Mouse (Mus musculus) lung, embryonic 16.5 days (tissue): Measurements from ENCODE around the gene Tmeff2. TPM values are rescaled to one million over a fixed set of nuclear protein-coding genes. Genes with fewer than 3 reads are reported as not detected.

Experiments used
- ATAC-seq: fragments of 200-750 bp; cut with Nextera tagmentation; 2 replicates; pipeline ENCODE4 v1.8.0; 2017; ENCODE audit warnings: low read depth, mild to moderate bottlenecking, moderate library complexity
- H3K27ac ChIP-seq: fragments of 300-500 bp; sonication (generic); 2 replicates; pipeline ENCODE4 v1.5.1; 2014; ENCODE audit warnings: mild to moderate bottlenecking, control low read depth, low read length
- H3K27me3 ChIP-seq: fragments of 300-500 bp; sonication (generic); 2 replicates; pipeline ENCODE4 v1.6.1; 2014; ENCODE audit warnings: low read depth, low read length, mixed read lengths; ENCODE audit not compliant: control insufficient read depth, insufficient read depth
- H3K36me3 ChIP-seq: fragments of 300-500 bp; sonication (generic); 2 replicates; pipeline ENCODE4 v1.6.1; 2014; ENCODE audit warnings: low read length; ENCODE audit not compliant: control insufficient read depth, insufficient read depth
- H3K4me1 ChIP-seq: fragments of 300-500 bp; sonication (generic); replicated peaks from 2 replicates; pipeline ENCODE4 v1.6.1; 2014; ENCODE audit warnings: low read length, mixed read lengths; ENCODE audit not compliant: control insufficient read depth, insufficient read depth
- H3K4me2 ChIP-seq: fragments of 300-500 bp; sonication (generic); 2 replicates; pipeline ENCODE4 v1.6.1; 2014; ENCODE audit warnings: low read depth, low read length, control low read depth
- H3K4me3 ChIP-seq: fragments of 300-500 bp; sonication (generic); 2 replicates; pipeline ENCODE4 v1.5.1; 2014; ENCODE audit warnings: mild to moderate bottlenecking, low read length, control low read depth
- H3K9ac ChIP-seq: fragments of 300-500 bp; sonication (generic); 2 replicates; pipeline ENCODE4 v1.6.1; 2014; ENCODE audit warnings: low read length, control low read depth
- H3K9me3 ChIP-seq: fragments of 300-500 bp; sonication (generic); 2 replicates; pipeline ENCODE4 v1.6.1; 2016; ENCODE audit warnings: low read length; ENCODE audit not compliant: control insufficient read depth
- WGBS: fragments of 180-500 bp; shearing (Covaris S2); extraction: QIAGEN DNeasy Blood & Tissue Kit; methylation state at CpG from one replicate; pipeline ENCODE4 v1.1.7; 2014; 5-methylcytosine and 5-hydroxymethylcytosine counted together
- microRNA-seq: library from miRNA; unstranded; fragments of <30 nt; microRNA quantifications from one replicate; pipeline ENCODE4, GENCODE M21; 2016
- polyA plus RNA-seq: library from polyadenylated mRNA; unstranded; fragments of >200 nt; fragmentation: Nextera tagmentation; extraction: Ambion mirVana; gene quantifications from 2 replicates; pipeline ENCODE4 v1.2.1, GENCODE M21; 2015

Tmeff2 gene
- polyA plus RNA-seq, 1 experiment from 2014 or later = 2.6 TPM

GRCm38 (mm10) chr1:51199954-51200353 lies 299.5 kb downstream of the Tmeff2 start:
- Histone ChIP-seq H3K9me3 (no peaks in the 10 kb centered on the region), H3K27me3 (no peaks in the 10 kb centered on the region), H3K4me2 (no peak overlapping the region), H3K9ac (no peak overlapping the region), H3K36me3 (no peaks in the 10 kb centered on the region), H3K4me3 (no peak overlapping the region), H3K27ac (no peak overlapping the region), H3K4me1 (no peaks in the 10 kb centered on the region)
- ATAC-seq = no peak
- 96% methylated on average over 3 of the region's 3 CpGs for WGBS

- no peak overlapping the region for H3K4me2 ChIP-seq
- H3K27ac ChIP-seq = no peak overlapping the region
- H3K9me3 ChIP-seq = no peaks in the 10 kb centered on the region
- WGBS = 71% methylated on average over 3 of the region's 3 CpGs
- ATAC-seq = no peak
- no peaks in the 10 kb centered on the region for H3K36me3 ChIP-seq
- no peaks in the 10 kb centered on the region for H3K27me3 ChIP-seq
- H3K4me1 ChIP-seq = no peaks in the 10 kb centered on the region
- H3K4me3 ChIP-seq = no peak overlapping the region
- H3K9ac ChIP-seq = no peak overlapping the region
Observed at GRCm38 (mm10) chr1:51215631-51216030, 315.2 kb downstream of the Tmeff2 start.

GRCm38 (mm10) chr1:51216292-51217050 lies 316.0 kb downstream of the Tmeff2 start:
- Histone ChIP-seq H3K9ac (no peak overlapping the region), H3K36me3 (no peaks in the 10 kb centered on the region), H3K4me1 (no peaks in the 10 kb centered on the region), H3K27ac (no peak overlapping the region), H3K27me3 (no peaks in the 10 kb centered on the region), H3K4me3 (no peak overlapping the region), H3K4me2 (no peak overlapping the region), H3K9me3 (no peaks in the 10 kb centered on the region)
- WGBS = 69% methylated on average over 5 of the region's 5 CpGs
- no peak for ATAC-seq

- no peaks in the 10 kb centered on the region for H3K36me3 ChIP-seq
- WGBS = 89% methylated on average over 7 of the region's 7 CpGs
- no peaks in the 10 kb centered on the region for H3K27me3 ChIP-seq
- no peaks in the 10 kb centered on the region for H3K9me3 ChIP-seq
- no peak overlapping the region for H3K27ac ChIP-seq
- ATAC-seq = no peak
- H3K9ac ChIP-seq = no peak overlapping the region
- H3K4me1 ChIP-seq = no peaks in the 10 kb centered on the region
- H3K4me2 ChIP-seq = no peak overlapping the region
- H3K4me3 ChIP-seq = no peak overlapping the region
Observed at GRCm38 (mm10) chr1:51217227-51217626, 316.8 kb downstream of the Tmeff2 start.

GRCm38 (mm10) chr1:51225156-51225555 lies 324.7 kb downstream of the Tmeff2 start:
- H3K27me3 ChIP-seq = no peaks in the 10 kb centered on the region
- 44% methylated on average over 7 of the region's 7 CpGs for WGBS
- H3K36me3 ChIP-seq = no peaks in the 10 kb centered on the region
- no peaks in the 10 kb centered on the region for H3K9me3 ChIP-seq
- H3K4me3 ChIP-seq = no peak overlapping the region
- peaks cover 5% of the 10 kb centered on the region for H3K4me1 ChIP-seq
- no peak overlapping the region for H3K9ac ChIP-seq
- peak overlapping the region; percentile 55 for H3K27ac ChIP-seq
- no peak overlapping the region for H3K4me2 ChIP-seq
- ATAC-seq = peak; percentile 54

Small RNA genes within 50 kb of the gene (microRNA-seq; reads per million reads assigned to microRNA genes)
- gene Gm25736 = not detected
